8 mouse cellular contexts compared by ENCODE assay signal in the genomic region with DNA sequence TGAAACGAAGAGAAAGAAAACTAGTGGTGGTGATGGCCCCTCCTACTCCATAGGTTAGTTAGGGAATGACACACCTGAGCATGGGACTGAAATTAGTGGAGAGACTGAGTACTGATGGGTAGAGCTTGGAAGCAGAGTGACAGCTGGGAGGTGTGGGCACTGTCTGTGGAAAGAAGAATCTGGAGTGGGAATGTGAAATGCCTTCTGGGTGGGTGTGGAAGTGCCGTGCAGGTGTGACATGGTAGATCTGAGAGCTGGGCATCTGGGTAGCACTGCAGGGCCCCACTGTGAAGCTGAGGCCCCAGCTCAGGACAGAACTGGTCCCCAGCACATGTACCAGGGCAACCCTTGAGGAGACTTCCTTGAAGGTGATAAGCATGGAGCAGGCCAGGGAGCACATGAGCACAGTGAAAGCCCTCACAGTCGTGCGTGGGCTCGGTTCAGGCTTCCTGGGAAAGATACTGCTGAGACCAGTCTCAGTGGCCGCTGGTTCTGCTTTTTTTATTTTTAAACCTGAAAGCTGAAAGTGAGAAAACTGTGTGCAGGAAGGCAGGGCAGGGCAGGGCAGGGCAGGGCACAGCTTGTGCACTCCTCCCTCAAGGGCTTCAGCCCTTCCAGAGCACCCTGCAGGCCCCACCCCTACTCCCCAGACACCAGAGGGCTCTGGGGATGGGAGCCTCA. TPM values are rescaled to one million over a fixed set of nuclear protein-coding genes. Genes with fewer than 3 reads are reported as not detected.
DNase-seq lines count a peak whose midpoint lies in the region; ATAC-seq lines count a peak whose summit lies in the region.

No protein-coding gene starts in this region.

- DNase-seq in forebrain, embryonic 14.5 days (ENCODE audit: low spot score): no peak
- no peak for DNase-seq in midbrain, embryonic 11.5 days (ENCODE audit: low spot score, missing footprints)
- DNase-seq in gastrocnemius, postnatal 10 days: no peak

- H3K4me3 ChIP-seq in forebrain, embryonic 12.5 days (replicated peaks): no peak overlapping the region
- H3K4me3 ChIP-seq in forebrain, embryonic 14.5 days (ENCODE audit: low read depth, low read length): no peak overlapping the region
- H3K4me3 ChIP-seq in midbrain, embryonic 12.5 days: no peak overlapping the region
- no peak overlapping the region for H3K4me3 ChIP-seq in midbrain, embryonic 11.5 days (ENCODE audit: low read depth, low read length)
- no peak overlapping the region for H3K4me3 ChIP-seq in lung, embryonic 15.5 days
- H3K4me3 ChIP-seq in stomach, embryonic 15.5 days (replicated peaks): no peak overlapping the region

- peak overlapping the region; percentile 59; the same call in 1 of the 2 replicates for H3K27ac ChIP-seq in forebrain, embryonic 12.5 days
- H3K27ac ChIP-seq in forebrain, embryonic 14.5 days (ENCODE audit: low read depth, low read length): no peak overlapping the region
- 0 out of 2 replicates have a peak overlapping the region, but pooled peaks have one; percentile 39 for H3K27ac ChIP-seq in midbrain, embryonic 12.5 days (replicated peaks)
- no peak overlapping the region for H3K27ac ChIP-seq in midbrain, embryonic 11.5 days (ENCODE audit: low read depth, low read length)
- peak overlapping the region; percentile 90 for H3K27ac ChIP-seq in lung, embryonic 15.5 days
- H3K27ac ChIP-seq in stomach, embryonic 15.5 days: peak overlapping the region; percentile 62

- no peaks in the 10 kb centered on the region for H3K9me3 ChIP-seq in forebrain, embryonic 12.5 days
- H3K9me3 ChIP-seq in forebrain, embryonic 14.5 days (replicated peaks; ENCODE audit: control insufficient read depth, low read length): no peaks in the 10 kb centered on the region
- H3K9me3 ChIP-seq in midbrain, embryonic 12.5 days: no peaks in the 10 kb centered on the region
- H3K9me3 ChIP-seq in midbrain, embryonic 11.5 days (ENCODE audit: control insufficient read depth, low read length): no peaks in the 10 kb centered on the region
- no peaks in the 10 kb centered on the region for H3K9me3 ChIP-seq in lung, embryonic 15.5 days
- H3K9me3 ChIP-seq in stomach, embryonic 15.5 days: no peaks in the 10 kb centered on the region

- H3K36me3 ChIP-seq in forebrain, embryonic 12.5 days (replicated peaks): peaks cover 65% of the 10 kb centered on the region
- H3K36me3 ChIP-seq in forebrain, embryonic 14.5 days (ENCODE audit: control insufficient read depth, insufficient read depth, low read length): peaks cover 57% of the 10 kb centered on the region
- peaks cover 65% of the 10 kb centered on the region for H3K36me3 ChIP-seq in midbrain, embryonic 12.5 days
- H3K36me3 ChIP-seq in midbrain, embryonic 11.5 days (ENCODE audit: control insufficient read depth, insufficient read depth, low read length): peaks cover 3% of the 10 kb centered on the region; the same call in 1 of the 2 replicates
- peaks cover 49% of the 10 kb centered on the region for H3K36me3 ChIP-seq in lung, embryonic 15.5 days
- H3K36me3 ChIP-seq in stomach, embryonic 15.5 days: peaks cover 34% of the 10 kb centered on the region

- no peaks in the 10 kb centered on the region for H3K4me1 ChIP-seq in forebrain, embryonic 12.5 days
- no peaks in the 10 kb centered on the region for H3K4me1 ChIP-seq in forebrain, embryonic 14.5 days (ENCODE audit: control insufficient read depth, insufficient read depth, low read length)
- H3K4me1 ChIP-seq in midbrain, embryonic 12.5 days: no peaks in the 10 kb centered on the region
- no peaks in the 10 kb centered on the region for H3K4me1 ChIP-seq in midbrain, embryonic 11.5 days (ENCODE audit: control insufficient read depth, insufficient read depth, low read length)
- peaks cover 37% of the 10 kb centered on the region for H3K4me1 ChIP-seq in lung, embryonic 15.5 days
- peaks cover 13% of the 10 kb centered on the region for H3K4me1 ChIP-seq in stomach, embryonic 15.5 days

- H3K4me2 ChIP-seq in forebrain, embryonic 12.5 days: no peak overlapping the region
- H3K4me2 ChIP-seq in forebrain, embryonic 14.5 days (ENCODE audit: low read length): no peak overlapping the region
- H3K4me2 ChIP-seq in midbrain, embryonic 12.5 days (replicated peaks): no peak overlapping the region
- no peak overlapping the region for H3K4me2 ChIP-seq in midbrain, embryonic 11.5 days
- no peak overlapping the region for H3K4me2 ChIP-seq in lung, embryonic 15.5 days
- H3K4me2 ChIP-seq in stomach, embryonic 15.5 days: no peak overlapping the region

- no peak overlapping the region for H3K9ac ChIP-seq in forebrain, embryonic 12.5 days
- H3K9ac ChIP-seq in forebrain, embryonic 14.5 days (ENCODE audit: low read length): no peak overlapping the region
- no peak overlapping the region for H3K9ac ChIP-seq in midbrain, embryonic 12.5 days (replicated peaks)
- H3K9ac ChIP-seq in midbrain, embryonic 11.5 days (ENCODE audit: low read length): no peak overlapping the region
- H3K9ac ChIP-seq in lung, embryonic 15.5 days: no peak overlapping the region
- H3K9ac ChIP-seq in stomach, embryonic 15.5 days: no peak overlapping the region

- H3K27me3 ChIP-seq in forebrain, embryonic 12.5 days: no peaks in the 10 kb centered on the region
- H3K27me3 ChIP-seq in forebrain, embryonic 14.5 days (replicated peaks; ENCODE audit: control insufficient read depth, insufficient read depth, low read length): no peaks in the 10 kb centered on the region
- no peaks in the 10 kb centered on the region for H3K27me3 ChIP-seq in midbrain, embryonic 12.5 days
- H3K27me3 ChIP-seq in midbrain, embryonic 11.5 days (ENCODE audit: control insufficient read depth, insufficient read depth, low read length): no peaks in the 10 kb centered on the region
- H3K27me3 ChIP-seq in lung, embryonic 15.5 days: no peaks in the 10 kb centered on the region
- H3K27me3 ChIP-seq in stomach, embryonic 15.5 days (replicated peaks): no peaks in the 10 kb centered on the region

- 80% methylated on average over 6 of the region's 6 CpGs for WGBS in forebrain, embryonic 12.5 days
- WGBS in forebrain, embryonic 14.5 days: 85% methylated on average over 6 of the region's 6 CpGs
- 78% methylated on average over 6 of the region's 6 CpGs for WGBS in midbrain, embryonic 12.5 days
- 86% methylated on average over 6 of the region's 6 CpGs for WGBS in midbrain, embryonic 11.5 days
- WGBS in lung, embryonic 15.5 days: 62% methylated on average over 6 of the region's 6 CpGs
- WGBS in stomach, embryonic 15.5 days: 61% methylated on average over 6 of the region's 6 CpGs

- ATAC-seq in forebrain, embryonic 12.5 days (ENCODE audit: low FRiP score): no peak
- no peak for ATAC-seq in forebrain, embryonic 14.5 days
- ATAC-seq in midbrain, embryonic 12.5 days (ENCODE audit: low FRiP score, low read depth): no peak
- no peak for ATAC-seq in midbrain, embryonic 11.5 days (ENCODE audit: low FRiP score)
- no peak for ATAC-seq in lung, embryonic 15.5 days (ENCODE audit: borderline replicate concordance, extremely low read depth, low FRiP score, low TSS enrichment)
- no peak; the same call in 1 of the 2 replicates for ATAC-seq in stomach, embryonic 15.5 days (ENCODE audit: insufficient read depth, low FRiP score, low read depth)
- ATAC-seq in cerebellum, adult (ENCODE audit: insufficient number of reproducible peaks, low FRiP score, low TSS enrichment): no peak

RNA-seq across cellular contexts. Expression of a gene that starts 51.7 kb away (rescaled TPM):
- polyA plus RNA-seq in forebrain, embryonic 12.5 days (2016; fragmentation: Nextera tagmentation; extraction: Ambion mirVana): 11.6 and 12.5 TPM in 2 replicates
- 8.9 and 10.5 TPM in 2 replicates for polyA plus RNA-seq in forebrain, embryonic 14.5 days (2014; fragmentation: Nextera tagmentation; extraction: Ambion mirVana)
- polyA plus RNA-seq in midbrain, embryonic 12.5 days (2016; fragmentation: Nextera tagmentation; extraction: Ambion mirVana): 13.5 and 14.1 TPM in 2 replicates
- polyA plus RNA-seq in midbrain, embryonic 11.5 days (2014; fragmentation: Nextera tagmentation; extraction: Ambion mirVana): 12.7 and 12.9 TPM in 2 replicates
- polyA plus RNA-seq in lung, embryonic 15.5 days (2015; fragmentation: Nextera tagmentation; extraction: Ambion mirVana): 11.0 and 12.0 TPM in 2 replicates
- 14.3 and 14.9 TPM in 2 replicates for polyA plus RNA-seq in stomach, embryonic 15.5 days (2015; fragmentation: Nextera tagmentation; extraction: Ambion mirVana)
- total RNA-seq in gastrocnemius, postnatal 10 days (2021): 1 to 10 TPM; 4.9 to 5.6 TPM

RNA-seq across cellular contexts. Expression of a gene that starts 51.8 kb away (rescaled TPM):
- polyA plus RNA-seq in forebrain, embryonic 12.5 days (2016; fragmentation: Nextera tagmentation; extraction: Ambion mirVana): 70.7 and 78.1 TPM in 2 replicates
- polyA plus RNA-seq in forebrain, embryonic 14.5 days (2014; fragmentation: Nextera tagmentation; extraction: Ambion mirVana): 56.6 and 59.4 TPM in 2 replicates
- polyA plus RNA-seq in midbrain, embryonic 12.5 days (2016; fragmentation: Nextera tagmentation; extraction: Ambion mirVana): 74.4 and 81.2 TPM in 2 replicates
- 71.6 and 78.5 TPM in 2 replicates for polyA plus RNA-seq in midbrain, embryonic 11.5 days (2014; fragmentation: Nextera tagmentation; extraction: Ambion mirVana)
- polyA plus RNA-seq in lung, embryonic 15.5 days (2015; fragmentation: Nextera tagmentation; extraction: Ambion mirVana): 101 and 103 TPM in 2 replicates
- polyA plus RNA-seq in stomach, embryonic 15.5 days (2015; fragmentation: Nextera tagmentation; extraction: Ambion mirVana): 111 and 125 TPM in 2 replicates
- total RNA-seq in gastrocnemius, postnatal 10 days (2021): 10 to 100 TPM; 32.7 to 36.9 TPM

Comparison
In these comparisons a context has a peak if more than half of its experiments do, and no peak if none do; other contexts are left out.
1. H3K27ac ChIP-seq: peak in forebrain, embryonic 12.5 days (single experiment), midbrain, embryonic 12.5 days (single experiment), lung, embryonic 15.5 days (single experiment) and stomach, embryonic 15.5 days (single experiment); none in forebrain, embryonic 14.5 days (single experiment) and midbrain, embryonic 11.5 days (single experiment).